Mouse (Mus musculus): Measurements from ENCODE around the gene Trpv4.

The Trpv4 gene

DNA sequence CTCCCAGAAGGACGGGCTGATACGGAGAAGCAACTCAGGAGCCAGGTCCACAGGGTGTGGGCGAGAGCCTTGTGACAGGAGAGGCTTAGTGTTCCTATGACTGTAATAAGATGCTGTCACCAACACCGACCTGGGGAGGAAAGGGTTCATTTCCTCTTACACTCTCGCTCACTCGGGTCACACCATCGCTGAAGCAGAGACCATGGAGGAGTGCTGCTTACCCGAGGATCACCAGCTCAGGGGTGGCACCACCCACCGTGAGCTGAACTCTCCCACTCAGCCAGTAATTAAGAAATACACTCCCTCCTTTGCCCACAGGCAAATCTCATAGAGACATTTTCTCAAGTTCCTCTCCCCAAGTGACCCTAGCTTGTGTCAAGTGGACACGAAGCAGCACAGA is 69.8 kb downstream of the Trpv4 start:
- no peak for DNase-seq

GRCm38 (mm10) chr5:114587908-114588307 is 70.3 kb downstream of the Trpv4 start:
- DNase-seq, result peak; percentile 91

GRCm38 (mm10) chr5:114585682-114586081 is 72.5 kb downstream of the Trpv4 start:
- no peak for DNase-seq

DNA sequence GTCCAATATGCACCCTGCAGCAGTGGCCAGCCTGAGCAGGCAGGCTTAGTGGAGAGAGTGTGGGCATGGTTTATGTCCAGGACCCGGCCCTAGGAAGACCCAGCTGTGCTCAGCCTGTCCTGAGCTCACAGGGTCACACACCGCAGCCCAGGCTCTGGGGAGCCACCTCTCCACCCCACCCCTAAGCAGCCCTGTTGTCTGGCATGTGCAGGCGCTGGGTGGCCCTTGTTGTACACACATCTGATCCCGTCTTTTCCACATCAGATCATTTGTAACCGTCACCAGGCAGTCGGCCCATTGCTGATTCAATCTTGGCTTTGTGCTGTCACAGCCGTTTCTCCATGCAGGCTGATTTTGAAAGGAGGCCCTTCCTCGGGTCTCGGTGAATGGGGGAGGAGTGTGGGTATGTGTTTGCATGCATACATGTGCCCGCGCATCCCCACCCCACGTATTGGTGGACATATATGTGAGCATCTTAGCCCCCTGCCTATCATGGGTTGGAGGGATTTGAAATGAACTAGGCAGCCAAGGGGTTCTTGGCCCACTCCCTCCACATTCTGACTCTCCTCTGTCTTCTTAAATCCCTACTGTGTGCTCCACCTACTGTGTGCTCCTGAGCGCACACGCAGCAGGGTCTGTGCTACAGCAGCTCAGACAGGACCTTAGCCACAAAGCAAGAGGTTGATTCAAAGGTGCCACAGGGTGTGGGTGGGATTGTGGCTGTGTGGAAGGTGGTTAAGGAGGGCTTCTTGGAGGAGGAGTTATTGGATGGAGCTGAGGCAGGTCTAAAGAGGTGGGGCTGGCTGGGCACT is 73.7 kb downstream of the Trpv4 start:
- no peak for DNase-seq

DNA sequence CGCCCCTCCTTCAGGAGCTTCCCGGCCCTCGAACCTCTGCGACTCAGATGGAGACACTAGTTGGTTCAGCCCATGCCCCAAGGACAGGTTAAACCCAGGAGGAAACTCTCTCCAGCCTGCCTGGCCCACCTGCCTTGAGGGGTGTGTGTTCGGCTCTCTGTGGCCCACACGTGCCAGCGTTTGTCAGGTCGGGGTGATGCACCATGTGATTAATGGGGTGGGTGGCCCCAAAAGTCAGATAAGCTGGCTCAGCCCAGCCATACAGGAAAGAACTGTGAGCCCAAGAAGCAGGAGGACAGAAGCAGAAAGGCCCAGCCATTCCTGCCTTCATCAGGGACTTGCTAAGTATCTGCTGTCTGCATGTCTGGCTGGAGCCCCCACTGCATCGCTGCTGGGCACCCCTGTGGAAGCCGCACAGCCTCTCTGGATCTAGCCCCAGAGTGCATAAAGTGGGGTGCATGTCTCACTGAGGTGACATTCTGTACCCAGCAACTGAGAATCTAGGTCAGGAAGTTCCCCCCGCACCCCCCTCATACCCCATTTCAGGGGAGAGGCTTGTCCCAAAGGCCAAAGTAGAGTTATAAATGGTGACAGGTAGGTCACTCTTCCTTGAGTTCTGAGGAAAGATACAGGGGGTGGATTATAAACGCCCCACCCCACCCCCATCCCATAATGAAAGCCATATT is 74.6 kb downstream of the Trpv4 start:
- no peak for DNase-seq

DNA sequence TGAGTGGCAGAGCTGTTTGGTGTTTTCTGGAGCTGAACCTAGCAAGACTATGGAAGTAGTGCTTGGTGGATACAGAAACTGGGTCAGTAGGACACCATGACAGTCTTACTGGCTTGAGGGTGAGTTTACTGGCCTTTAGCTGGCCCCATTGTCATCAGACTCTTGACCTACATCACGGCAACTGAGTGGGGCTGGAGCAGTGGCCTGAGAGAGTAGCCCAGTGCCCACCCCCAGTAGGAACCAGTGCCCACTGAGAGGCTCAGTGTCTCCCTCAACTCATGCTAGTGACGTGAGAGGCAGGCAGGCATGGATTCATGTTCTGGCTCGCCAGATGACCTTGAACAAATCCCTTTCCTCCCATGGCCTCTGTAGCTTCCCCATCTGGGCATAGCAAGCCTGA is 75.2 kb downstream of the Trpv4 start:
- no peak for DNase-seq

DNA sequence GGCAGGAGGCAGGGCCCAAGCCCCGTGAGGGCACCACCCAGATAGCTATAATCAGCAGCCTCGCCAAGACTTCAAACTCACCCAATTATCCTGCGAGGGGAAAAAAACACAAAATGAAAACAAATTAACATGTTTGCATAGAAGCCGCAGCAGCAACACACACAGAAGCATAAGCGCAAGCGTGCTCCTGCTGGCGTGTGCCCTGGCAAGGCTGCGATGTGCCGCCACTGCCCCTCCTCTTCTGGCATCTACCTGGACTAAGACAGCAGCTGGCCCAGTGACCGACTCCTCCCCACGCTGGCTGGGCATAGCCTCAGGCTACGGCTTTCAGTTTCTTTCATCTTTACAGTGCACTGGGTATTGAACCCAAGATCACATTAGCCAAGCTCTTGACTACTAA is 76.7 kb downstream of the Trpv4 start:
- DNase-seq, result no peak

DNA sequence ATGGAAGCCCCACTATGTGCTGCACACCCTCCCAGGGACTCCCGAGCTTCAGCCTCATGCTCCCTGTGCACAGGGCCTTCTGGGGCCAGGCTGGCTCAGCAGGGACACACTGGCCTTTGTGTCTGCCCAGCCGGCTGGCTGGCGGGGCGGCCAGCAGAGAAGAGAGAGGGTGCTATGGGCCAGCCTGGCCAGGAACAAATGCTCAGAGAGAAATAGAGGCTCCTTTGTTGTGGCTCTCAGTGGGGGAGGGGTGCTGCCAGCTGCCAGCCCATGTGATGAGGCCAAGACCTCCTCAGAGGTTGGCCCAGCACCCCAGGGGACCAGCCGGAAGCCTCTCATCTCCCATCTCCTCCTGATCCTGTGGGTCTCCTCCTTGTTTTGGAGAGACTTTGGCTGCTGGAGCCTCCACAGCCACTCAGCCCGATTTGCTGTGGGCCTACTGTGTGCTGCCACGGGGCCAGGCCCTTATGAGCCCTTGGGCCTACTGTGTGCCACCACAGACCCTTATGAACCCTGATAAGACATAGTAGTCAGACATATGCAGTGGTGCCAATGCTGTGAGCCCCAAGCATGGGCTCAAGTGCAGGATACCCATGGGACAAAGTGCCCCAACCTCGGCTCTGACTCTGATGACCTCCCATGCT is 78.4 kb downstream of the Trpv4 start:
- no peak for DNase-seq

DNA sequence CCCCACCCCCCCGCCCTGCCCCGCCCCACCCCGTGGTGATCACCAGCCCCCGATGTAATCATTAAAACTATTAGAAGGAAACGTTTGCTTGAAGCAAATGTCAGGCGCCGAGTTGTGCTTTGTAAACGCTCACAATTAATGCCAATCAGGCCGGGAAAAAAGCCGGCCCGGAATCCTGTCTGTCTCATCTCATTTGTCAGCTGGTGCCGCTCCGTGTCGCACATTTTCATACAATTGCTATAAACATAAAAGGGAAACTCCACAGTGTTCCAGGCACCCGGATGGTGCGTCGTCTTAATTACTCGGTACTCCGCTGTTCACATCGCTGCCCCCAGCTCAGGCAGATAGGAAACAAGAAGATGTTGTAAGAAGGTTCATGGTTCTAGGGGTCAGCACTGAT is 79.9 kb downstream of the Trpv4 start:
- DNase-seq, result no peak

DNA sequence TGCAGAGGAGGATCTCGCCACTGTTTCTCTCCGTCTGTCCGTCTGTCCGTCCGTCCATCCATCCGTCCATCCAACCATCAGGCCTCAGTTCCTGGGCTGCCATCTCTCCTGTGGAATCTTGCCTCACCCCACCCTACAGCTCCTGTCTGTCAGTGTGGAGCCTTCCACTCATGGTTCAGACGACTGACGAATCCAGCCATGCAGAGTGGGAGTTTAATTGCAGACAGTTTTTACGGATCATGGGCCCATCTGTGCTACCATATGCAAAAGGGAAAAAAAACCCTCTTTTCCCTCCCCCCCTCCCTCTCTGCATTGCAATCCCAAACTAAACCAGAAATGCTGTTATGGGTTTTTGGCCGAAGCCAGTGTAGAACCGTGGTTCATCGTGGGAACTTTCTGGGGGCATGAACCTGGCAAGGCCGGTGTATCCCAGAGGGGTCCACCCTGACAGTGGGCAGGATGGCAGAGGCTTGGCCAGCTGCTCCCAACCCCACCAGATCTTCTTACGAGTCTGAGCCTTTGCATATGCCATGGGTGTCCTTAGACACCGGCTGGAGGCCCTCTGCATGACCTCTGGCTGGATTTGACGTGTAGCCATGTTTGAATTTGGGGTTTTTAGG is 82.1 kb downstream of the Trpv4 start:
- no peak for DNase-seq

DNA sequence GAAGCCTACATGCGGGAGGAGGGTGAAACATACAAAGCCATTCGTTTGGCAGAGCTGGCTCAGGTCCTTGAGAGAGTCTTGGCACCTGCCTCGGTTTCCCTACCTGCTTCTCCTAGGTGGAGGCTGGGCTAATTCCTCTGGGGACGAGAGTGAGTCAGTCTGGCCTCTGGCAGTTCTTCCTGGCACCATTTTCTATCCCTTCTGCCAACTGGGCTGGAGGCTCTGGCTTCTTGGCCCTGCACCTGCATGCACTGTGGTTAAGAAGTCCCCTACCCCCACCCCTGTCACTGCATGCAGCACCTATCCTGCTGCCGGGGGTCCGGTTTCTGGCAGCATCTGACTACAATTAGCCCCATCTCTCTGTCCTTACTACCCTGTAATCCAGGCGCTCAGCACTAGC is 82.7 kb downstream of the Trpv4 start:
- DNase-seq, result no peak

GRCm38 (mm10) chr5:114575010-114575409 is 83.2 kb downstream of the Trpv4 start:
- DNase-seq, result no peak

DNA sequence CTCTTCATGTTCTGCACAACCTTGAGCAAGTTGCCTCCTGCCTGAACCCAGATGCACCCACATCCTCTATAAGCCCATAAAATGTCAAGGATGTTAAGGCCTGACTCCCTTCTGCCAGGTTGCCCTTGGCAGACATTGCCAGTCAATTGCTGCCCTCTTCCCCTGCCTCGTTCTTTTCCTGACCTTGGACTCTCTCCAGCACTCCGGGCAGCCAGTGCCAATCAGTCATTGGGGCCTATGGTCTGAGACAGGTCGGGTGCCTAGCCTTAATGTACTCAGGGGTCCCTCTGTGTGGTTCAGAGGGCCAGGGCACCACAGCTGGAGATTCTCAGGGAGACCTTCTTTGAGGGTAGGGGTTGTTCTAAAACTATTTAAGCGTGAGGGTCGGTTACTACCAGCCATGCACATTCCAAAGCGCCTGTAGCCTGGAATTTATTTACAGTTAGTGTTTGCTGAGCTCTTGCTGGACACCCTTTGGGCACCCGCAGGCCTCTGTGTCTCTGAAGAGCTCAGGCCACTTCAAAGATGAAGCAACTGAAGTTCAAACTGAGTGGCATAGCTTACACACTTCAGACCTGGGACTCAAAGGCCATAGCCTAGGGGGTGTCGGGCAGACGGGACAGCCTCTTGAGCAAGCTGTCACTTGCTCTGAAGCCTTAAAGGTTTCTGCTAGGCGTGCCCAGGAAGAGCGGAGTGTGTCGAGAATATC is 84.1 kb downstream of the Trpv4 start:
- peak; percentile 46 to 73 for DNase-seq

DNA sequence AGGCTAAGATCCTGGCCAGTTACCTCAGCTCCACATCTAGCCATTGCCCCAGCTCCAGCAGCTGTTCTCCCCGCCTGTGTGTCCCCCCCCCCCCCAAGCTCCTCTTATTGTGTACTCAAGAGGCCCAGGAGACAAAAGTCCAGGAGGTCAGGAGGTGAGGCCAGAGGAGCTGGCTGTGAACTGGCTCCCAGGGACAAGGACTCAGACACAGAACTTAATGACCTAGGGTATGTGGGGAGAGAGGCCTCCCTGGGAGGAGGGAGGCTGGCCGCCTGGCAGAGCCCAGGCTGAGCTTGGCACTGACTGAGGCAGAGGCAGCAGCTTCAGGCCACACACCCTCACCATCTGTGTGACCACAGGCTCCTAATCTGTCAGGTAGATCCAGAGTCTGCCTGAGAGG is 85.2 kb downstream of the Trpv4 start:
- DNase-seq, result peak; percentile 24 to 79
